Comparison of ENCODE assay signal across 13 mouse cellular contexts in genomic region chr16:10837903-10838302, GRCm38 (mm10). TPM values are rescaled to one million over a fixed set of nuclear protein-coding genes. Genes with fewer than 3 reads are reported as not detected.
A peak's percentile ranks its signal among the peaks of the same experiment; 100 is the strongest.
DNase-seq lines count a peak whose midpoint lies in the region; ATAC-seq and TF ChIP-seq lines count a peak whose summit lies in the region.
"Had no signal": no experiment of that assay in that cellular context is flagged by ENCODE, and none has a peak within 500 bp of the region (broad histone marks: within the 10 kb centered on the region; RNA-seq: fewer than 3 reads in every experiment).

No protein-coding gene starts in this region.

- H3K27ac ChIP-seq in kidney, embryonic 15.5 days, result peak overlapping the region; percentile 76
- peak overlapping the region; percentile 64 for H3K27ac ChIP-seq in bone marrow, adult 2 months (ENCODE audit: control insufficient read depth, insufficient read depth, low read depth, low read length, poor library complexity)
- peak overlapping the region; percentile 87 for H3K27ac ChIP-seq in intestine, embryonic 16.5 days (ENCODE audit: low read length)
- H3K27ac ChIP-seq in stomach, embryonic 15.5 days, result peak overlapping the region; percentile 80
- H3K27ac ChIP-seq: neural tube, embryonic 13.5 days had no signal

- TF ChIP-seq POLR2A in bone marrow, adult 2 months (IDR thresholded peaks at IDR 0.05; ENCODE audit: borderline replicate concordance, control insufficient read depth, low read depth, low read length), result no peak

- H3K27me3 ChIP-seq in kidney, embryonic 15.5 days, result no peaks in the 10 kb centered on the region
- no peaks in the 10 kb centered on the region for H3K27me3 ChIP-seq in intestine, embryonic 16.5 days (replicated peaks; ENCODE audit: control insufficient read depth, insufficient read depth, low read length)
- H3K27me3 ChIP-seq in stomach, embryonic 15.5 days (replicated peaks), result no peaks in the 10 kb centered on the region
- H3K27me3 ChIP-seq: neural tube, embryonic 13.5 days had no signal

- H3K9ac ChIP-seq in kidney, embryonic 15.5 days, result no peak overlapping the region
- H3K9ac ChIP-seq in intestine, embryonic 16.5 days (ENCODE audit: low read depth, low read length), result peak overlapping the region; percentile 38; the same call in 1 of the 2 replicates
- no peak overlapping the region for H3K9ac ChIP-seq in stomach, embryonic 15.5 days
- H3K9ac ChIP-seq: neural tube, embryonic 13.5 days had no signal

- H3K4me2 ChIP-seq in kidney, embryonic 15.5 days, result peak overlapping the region; percentile 15; the same call in 1 of the 2 replicates
- H3K4me2 ChIP-seq in intestine, embryonic 16.5 days (ENCODE audit: low read depth, low read length), result peak overlapping the region; percentile 14; the same call in 1 of the 2 replicates
- H3K4me2 ChIP-seq in stomach, embryonic 15.5 days, result no peak overlapping the region
- H3K4me2 ChIP-seq: neural tube, embryonic 13.5 days had no signal

- 0 out of 2 replicates have a peak, but pooled peaks cover 3% of the 10 kb centered on the region for H3K36me3 ChIP-seq in kidney, embryonic 15.5 days
- no peaks in the 10 kb centered on the region for H3K36me3 ChIP-seq in intestine, embryonic 16.5 days (ENCODE audit: control insufficient read depth, insufficient read depth, low read length)
- no peaks in the 10 kb centered on the region for H3K36me3 ChIP-seq in stomach, embryonic 15.5 days
- H3K36me3 ChIP-seq: neural tube, embryonic 13.5 days had no signal

- no peaks in the 10 kb centered on the region for H3K9me3 ChIP-seq in kidney, embryonic 15.5 days (replicated peaks)
- H3K9me3 ChIP-seq in intestine, embryonic 16.5 days (ENCODE audit: control insufficient read depth, low read length), result 0 out of 2 replicates have a peak, but pooled peaks cover under 1% of the 10 kb centered on the region
- H3K9me3 ChIP-seq in stomach, embryonic 15.5 days, result no peaks in the 10 kb centered on the region
- H3K9me3 ChIP-seq: neural tube, embryonic 13.5 days had no signal

- peaks cover 56% of the 10 kb centered on the region for H3K4me1 ChIP-seq in kidney, embryonic 15.5 days
- H3K4me1 ChIP-seq in bone marrow, adult 2 months (ENCODE audit: control insufficient read depth, insufficient read depth, low read length), result peaks cover 11% of the 10 kb centered on the region
- peaks cover 29% of the 10 kb centered on the region for H3K4me1 ChIP-seq in intestine, embryonic 16.5 days (ENCODE audit: control insufficient read depth, insufficient read depth, low read length)
- peaks cover 31% of the 10 kb centered on the region for H3K4me1 ChIP-seq in stomach, embryonic 15.5 days

- DNase-seq in kidney, adult 8-10 months, result no peak
- DNase-seq in left cerebral cortex, postnatal 14 days (ENCODE audit: low spot score in 2 of 2), result no peak
- DNase-seq in adrenal gland, postnatal 36 days, result no peak
- DNase-seq in adrenal gland, adult 18-20 months (ENCODE audit: low spot score in 2 of 2), result no peak
- DNase-seq: cerebellum, adult 9-10 months had no signal

- intact Hi-C loops in left cerebral cortex, postnatal 14 days (cut with DNase I), result loop anchor here (5.0 kb wide), 1 partner anchor 51 kb away; the partner anchor contains the start of genes Socs1 and Tnp2

- no peak for ATAC-seq in kidney, embryonic 15.5 days (replicated peaks; ENCODE audit: low FRiP score)
- peak; percentile 6; the same call in 1 of the 2 replicates for ATAC-seq in intestine, embryonic 16.5 days
- no peak for ATAC-seq in stomach, embryonic 15.5 days (ENCODE audit: insufficient read depth, low FRiP score, low read depth)

- no peak overlapping the region for H3K4me3 ChIP-seq in kidney, embryonic 15.5 days (replicated peaks)
- no peak overlapping the region for H3K4me3 ChIP-seq in bone marrow, adult 2 months (replicated peaks; ENCODE audit: control insufficient read depth, low read depth, low read length)
- no peak overlapping the region for H3K4me3 ChIP-seq in intestine, embryonic 16.5 days (ENCODE audit: low read length)
- H3K4me3 ChIP-seq in stomach, embryonic 15.5 days (replicated peaks), result no peak overlapping the region
- H3K4me3 ChIP-seq: neural tube, embryonic 13.5 days had no signal

- 76% methylated on average over 1 of the region's 1 CpGs for WGBS in kidney, embryonic 15.5 days
- 18% methylated on average over 1 of the region's 1 CpGs for WGBS in bone marrow, adult 2 months
- 73% methylated on average over 1 of the region's 1 CpGs for WGBS in intestine, embryonic 16.5 days
- 79% methylated on average over 1 of the region's 1 CpGs for WGBS in stomach, embryonic 15.5 days

- no peak for TF ChIP-seq CTCF in bone marrow, adult 2 months (IDR thresholded peaks at IDR 0.05; ENCODE audit: control insufficient read depth, insufficient read depth, low read length)

RNA-seq across cellular contexts. Expression of gene Rmi2, which starts 3.0 kb away (rescaled TPM):
- 4.1 and 4.2 TPM in 2 replicates for polyA plus RNA-seq in kidney, embryonic 15.5 days (2015; fragmentation: Nextera tagmentation; extraction: Ambion mirVana)
- 3.8 and 4.8 TPM in 2 replicates for polyA plus RNA-seq in bone marrow, adult 2 months (2011; ENCODE audit: insufficient read depth, insufficient read length, low replicate concordance, missing spikeins)
- polyA plus RNA-seq in intestine, embryonic 16.5 days (2015; fragmentation: Nextera tagmentation; extraction: Ambion mirVana), result 2.4 and 2.7 TPM in 2 replicates
- 3.4 and 3.7 TPM in 2 replicates for polyA plus RNA-seq in stomach, embryonic 15.5 days (2015; fragmentation: Nextera tagmentation; extraction: Ambion mirVana)
- under 1 TPM; 0.19 to 0.40 TPM for total RNA-seq in left cerebral cortex, postnatal 14 days (2021)
- under 1 TPM; 0.46 to 0.93 TPM for total RNA-seq in adrenal gland, postnatal 36 days (2021)
- under 1 TPM; 0.51 to 0.56 TPM for total RNA-seq in adrenal gland, adult 18-20 months (2021)
- polyA plus RNA-seq: liver, adult 2 months had no signal

RNA-seq across cellular contexts. Expression of gene Gm11172, which starts 25.2 kb away (rescaled TPM):
- polyA plus RNA-seq in kidney, embryonic 15.5 days (2015; fragmentation: Nextera tagmentation; extraction: Ambion mirVana), result not detected in 2 replicates
- polyA plus RNA-seq in bone marrow, adult 2 months (2011; ENCODE audit: insufficient read depth, insufficient read length, low replicate concordance, missing spikeins), result not detected in 2 replicates
- not detected in 2 replicates for polyA plus RNA-seq in intestine, embryonic 16.5 days (2015; fragmentation: Nextera tagmentation; extraction: Ambion mirVana)
- polyA plus RNA-seq in stomach, embryonic 15.5 days (2015; fragmentation: Nextera tagmentation; extraction: Ambion mirVana), result not detected in 2 replicates
- total RNA-seq in left cerebral cortex, postnatal 14 days (2021), result not detected
- not detected for total RNA-seq in adrenal gland, postnatal 36 days (2021)
- not detected for total RNA-seq in adrenal gland, adult 18-20 months (2021)
- total RNA-seq: adrenal gland, postnatal 14 days; gastrocnemius, postnatal 4 days; liver, adult 2 months had no signal
- polyA plus RNA-seq: liver, adult 2 months; neural tube, embryonic 13.5 days had no signal

RNA-seq across cellular contexts. Expression of gene Prm1, which starts 32.3 kb away (rescaled TPM):
- 0.51 TPM in 1 of 2 replicates, not detected in the other for polyA plus RNA-seq in kidney, embryonic 15.5 days (2015; fragmentation: Nextera tagmentation; extraction: Ambion mirVana)
- 4.6 TPM in 1 of 2 replicates, not detected in the other for polyA plus RNA-seq in bone marrow, adult 2 months (2011; ENCODE audit: insufficient read depth, insufficient read length, low replicate concordance, missing spikeins)
- polyA plus RNA-seq in intestine, embryonic 16.5 days (2015; fragmentation: Nextera tagmentation; extraction: Ambion mirVana), result 0.44 TPM in 1 of 2 replicates, not detected in the other
- polyA plus RNA-seq in stomach, embryonic 15.5 days (2015; fragmentation: Nextera tagmentation; extraction: Ambion mirVana), result not detected in 2 replicates
- total RNA-seq in left cerebral cortex, postnatal 14 days (2021), result not detected
- not detected for total RNA-seq in adrenal gland, postnatal 36 days (2021)
- not detected for total RNA-seq in adrenal gland, adult 18-20 months (2021)
- total RNA-seq: adrenal gland, postnatal 14 days; gastrocnemius, postnatal 4 days; liver, adult 2 months had no signal
- polyA plus RNA-seq: liver, adult 2 months had no signal

RNA-seq across cellular contexts. Expression of gene Prm2, which starts 42.0 kb away (rescaled TPM):
- polyA plus RNA-seq in kidney, embryonic 15.5 days (2015; fragmentation: Nextera tagmentation; extraction: Ambion mirVana), result not detected in 2 replicates
- not detected in 2 replicates for polyA plus RNA-seq in bone marrow, adult 2 months (2011; ENCODE audit: insufficient read depth, insufficient read length, low replicate concordance, missing spikeins)
- polyA plus RNA-seq in intestine, embryonic 16.5 days (2015; fragmentation: Nextera tagmentation; extraction: Ambion mirVana), result not detected in 2 replicates
- polyA plus RNA-seq in stomach, embryonic 15.5 days (2015; fragmentation: Nextera tagmentation; extraction: Ambion mirVana), result not detected in 2 replicates
- not detected for total RNA-seq in left cerebral cortex, postnatal 14 days (2021)
- total RNA-seq in adrenal gland, postnatal 36 days (2021), result not detected
- not detected for total RNA-seq in adrenal gland, adult 18-20 months (2021)
- total RNA-seq: adrenal gland, postnatal 14 days; gastrocnemius, postnatal 4 days; liver, adult 2 months had no signal
- polyA plus RNA-seq: liver, adult 2 months; neural tube, embryonic 13.5 days had no signal

RNA-seq across cellular contexts. Expression of gene Prm3, which starts 47.2 kb away (rescaled TPM):
- not detected in 2 replicates for polyA plus RNA-seq in kidney, embryonic 15.5 days (2015; fragmentation: Nextera tagmentation; extraction: Ambion mirVana)
- not detected in 2 replicates for polyA plus RNA-seq in bone marrow, adult 2 months (2011; ENCODE audit: insufficient read depth, insufficient read length, low replicate concordance, missing spikeins)
- polyA plus RNA-seq in intestine, embryonic 16.5 days (2015; fragmentation: Nextera tagmentation; extraction: Ambion mirVana), result not detected in 2 replicates
- polyA plus RNA-seq in stomach, embryonic 15.5 days (2015; fragmentation: Nextera tagmentation; extraction: Ambion mirVana), result not detected in 2 replicates
- total RNA-seq in left cerebral cortex, postnatal 14 days (2021), result not detected
- not detected for total RNA-seq in adrenal gland, postnatal 36 days (2021)
- total RNA-seq in adrenal gland, adult 18-20 months (2021), result not detected
- total RNA-seq: adrenal gland, postnatal 14 days; gastrocnemius, postnatal 4 days; liver, adult 2 months had no signal
- polyA plus RNA-seq: liver, adult 2 months; neural tube, embryonic 13.5 days had no signal
